Mouse (Mus musculus) kidney, adult 2 months (tissue): ENCODE results near the gene Rapgef4. TPM values are rescaled to one million over a fixed set of nuclear protein-coding genes. Genes with fewer than 3 reads are reported as not detected.
A peak's percentile ranks its signal among the peaks of the same experiment; 100 is the strongest.

Experiments used
- DNase-seq: peaks from one replicate; pipeline ENCODE4 v3.0.0; 2021
- H3K27ac ChIP-seq: fragments of 200-500 bp; 2 replicates; pipeline ENCODE4 v1.5.1; 2012; ENCODE audit warnings: low read depth, low read length, control low read depth, inconsistent platforms; ENCODE audit not compliant: insufficient read depth
- H3K27me3 ChIP-seq: fragments of 200-500 bp; replicated peaks from 2 replicates; pipeline ENCODE4 v1.6.1; 2012; ENCODE audit warnings: mild to moderate bottlenecking, moderate library complexity, low read length, inconsistent platforms; ENCODE audit not compliant: control insufficient read depth, insufficient read depth
- H3K36me3 ChIP-seq: fragments of 200-500 bp; 2 replicates; pipeline ENCODE4 v1.6.1; 2012; ENCODE audit warnings: mild to moderate bottlenecking, moderate library complexity, low read length, inconsistent platforms; ENCODE audit not compliant: control insufficient read depth, insufficient read depth
- H3K4me1 ChIP-seq: fragments of 200-500 bp; 2 replicates; pipeline ENCODE4 v1.6.1; 2011; ENCODE audit warnings: low read length; ENCODE audit not compliant: control insufficient read depth, insufficient read depth
- H3K4me3 ChIP-seq: fragments of 200-500 bp; 2 replicates; pipeline ENCODE4 v1.5.1; 2011; ENCODE audit warnings: mild to moderate bottlenecking, low read depth, low read length, control low read depth; ENCODE audit not compliant: insufficient read depth
- CTCF ChIP-seq: fragments of 200-500 bp; conservative IDR thresholded peaks from 2 replicates; pipeline ENCODE4 v1.5.1; 2011; ENCODE audit warnings: low read depth, mild to moderate bottlenecking, control low read depth, low read length, moderate library complexity, mixed read lengths; ENCODE audit not compliant: insufficient read depth, insufficient read length
- POLR2A ChIP-seq: fragments of 200-500 bp; IDR thresholded peaks from one replicate; pipeline ENCODE4 v1.6.1; 2011; ENCODE audit warnings: low read depth, low read length, control low read depth
- WGBS: fragments of 180-500 bp; shearing (Covaris S2); methylation state at CpG from one replicate; pipeline ENCODE4 v1.1.7; 2018; 5-methylcytosine and 5-hydroxymethylcytosine counted together
- polyA plus RNA-seq: library from polyadenylated mRNA; depleted of rRNA; stranded (reverse); fragments of >200 nt; gene quantifications from 2 replicates; pipeline ENCODE4 v1.2.3, GENCODE M21; 2012

The Rapgef4 gene
- polyA plus RNA-seq, 1 experiment: 6.2 TPM

- no peaks in the 10 kb centered on the region; the same call in 1 of the 2 replicates for H3K4me1 ChIP-seq
- H3K27me3 ChIP-seq: no peaks in the 10 kb centered on the region
- H3K27ac ChIP-seq: peak overlapping the region; percentile 63
- peak; percentile 46 for DNase-seq
- no peak overlapping the region for H3K4me3 ChIP-seq
- no peak for TF ChIP-seq POLR2A
- TF ChIP-seq CTCF: no peak
- 79% methylated on average over 6 of the region's 6 CpGs for WGBS
- H3K36me3 ChIP-seq: no peaks in the 10 kb centered on the region
Observed at GRCm38 (mm10) chr2:72202252-72202651, 221.2 kb downstream of the Rapgef4 start.

GRCm38 (mm10) chr2:72203609-72204008, 222.6 kb downstream of the Rapgef4 start:
- Histone ChIP-seq H3K36me3 (no peaks in the 10 kb centered on the region), H3K4me1 (no peaks in the 10 kb centered on the region; the same call in 1 of the 2 replicates), H3K27ac (no peak overlapping the region), H3K4me3 (no peak overlapping the region), H3K27me3 (no peaks in the 10 kb centered on the region)
- 13% methylated on average over 5 of the region's 5 CpGs for WGBS
- peak; percentile 72 for DNase-seq
- TF ChIP-seq POLR2A: no peak
- peak; percentile 75 for TF ChIP-seq CTCF

GRCm38 (mm10) chr2:72205869-72206268, 224.8 kb downstream of the Rapgef4 start:
- H3K27ac ChIP-seq: no peak overlapping the region
- H3K36me3 ChIP-seq: no peaks in the 10 kb centered on the region
- DNase-seq: no peak
- H3K4me3 ChIP-seq: no peak overlapping the region
- H3K27me3 ChIP-seq: no peaks in the 10 kb centered on the region
- no peaks in the 10 kb centered on the region; the same call in 1 of the 2 replicates for H3K4me1 ChIP-seq
- WGBS: 92% methylated on average over 5 of the region's 5 CpGs
- no peak for TF ChIP-seq POLR2A
- TF ChIP-seq CTCF: no peak

GRCm38 (mm10) chr2:72206530-72207248, 225.6 kb downstream of the Rapgef4 start:
- 91% methylated on average over 4 of the region's 4 CpGs for WGBS
- DNase-seq: no peak
- Histone ChIP-seq H3K27ac (no peak overlapping the region), H3K36me3 (no peaks in the 10 kb centered on the region), H3K27me3 (no peaks in the 10 kb centered on the region), H3K4me3 (no peak overlapping the region), H3K4me1 (no peaks in the 10 kb centered on the region; the same call in 1 of the 2 replicates)
- TF ChIP-seq CTCF: no peak
- TF ChIP-seq POLR2A: no peak

- Histone ChIP-seq H3K27me3 (no peaks in the 10 kb centered on the region; the same call in 1 of the 2 replicates), H3K4me1 (no peaks in the 10 kb centered on the region), H3K36me3 (no peaks in the 10 kb centered on the region), H3K4me3 (no peak overlapping the region), H3K27ac (no peak overlapping the region)
- no peak for TF ChIP-seq POLR2A
- DNase-seq: no peak
- WGBS: 85% methylated on average over 3 of the region's 3 CpGs
Observed at GRCm38 (mm10) chr2:72217336-72217735, 236.3 kb downstream of the Rapgef4 start.

- DNase-seq: peak; percentile 55
- peak; percentile 49 for TF ChIP-seq CTCF
- no peak for TF ChIP-seq POLR2A
Observed at GRCm38 (mm10) chr2:72219921-72220320, 238.9 kb downstream of the Rapgef4 start.

GRCm38 (mm10) chr2:72221283-72221682, 240.2 kb downstream of the Rapgef4 start:
- Histone ChIP-seq H3K4me3 (no peak overlapping the region), H3K4me1 (no peaks in the 10 kb centered on the region), H3K27me3 (no peaks in the 10 kb centered on the region; the same call in 1 of the 2 replicates), H3K36me3 (no peaks in the 10 kb centered on the region), H3K27ac (no peak overlapping the region)
- no peak for TF ChIP-seq CTCF
- no peak for TF ChIP-seq POLR2A
- WGBS: 81% methylated on average over 11 of the region's 11 CpGs
- DNase-seq: no peak

More at GRCm38 (mm10) chr2:72219921-72220320, 238.9 kb downstream of the Rapgef4 start:
- Histone ChIP-seq H3K27ac (no peak overlapping the region), H3K4me1 (no peaks in the 10 kb centered on the region), H3K4me3 (no peak overlapping the region), H3K27me3 (no peaks in the 10 kb centered on the region; the same call in 1 of the 2 replicates), H3K36me3 (no peaks in the 10 kb centered on the region)
- 36% methylated on average over 3 of the region's 3 CpGs for WGBS
